Mouse (Mus musculus) thymus, adult 2 months (tissue): Measurements from ENCODE around the gene Nfatc3.

Source experiments
- CTCF ChIP-seq: fragments of 200-500 bp; IDR thresholded peaks from 2 replicates; pipeline ENCODE4 v1.5.1; 2012; ENCODE audit warnings: mild to moderate bottlenecking, control low read depth, low read length, moderate library complexity, borderline replicate concordance; ENCODE audit not compliant: control insufficient read depth, poor library complexity, insufficient read depth; ENCODE audit errors: extremely low read depth
- POLR2A ChIP-seq: fragments of 200-500 bp; IDR thresholded peaks from 2 replicates; pipeline ENCODE4 v1.6.1; 2012; ENCODE audit warnings: mild to moderate bottlenecking, low read length, control low read depth, moderate library complexity; ENCODE audit not compliant: control insufficient read depth, poor library complexity, insufficient read depth; ENCODE audit errors: extremely low read depth

DNA sequence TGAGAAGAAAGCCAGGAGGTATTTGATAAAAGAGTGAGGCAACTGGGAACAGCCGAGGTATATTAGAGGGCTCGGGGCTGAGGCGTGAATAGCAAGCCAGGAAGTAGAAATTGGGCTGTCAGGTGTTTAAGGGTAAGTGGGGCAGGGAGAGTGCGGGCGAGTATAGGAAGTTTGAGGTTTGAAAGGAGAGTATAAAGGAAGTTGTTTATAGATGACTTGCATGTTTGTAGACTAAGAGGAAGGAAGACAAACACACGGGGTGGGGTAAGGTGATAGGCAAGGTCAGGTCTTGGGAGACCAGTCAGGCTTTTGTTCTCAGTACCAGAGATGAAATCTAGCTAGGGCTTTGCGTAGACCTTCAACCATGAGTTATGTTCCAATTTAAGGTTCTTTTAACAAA, 41.5 kb upstream of the Nfatc3 start:
- TF ChIP-seq POLR2A, result no peak
- no peak for TF ChIP-seq CTCF
